Mouse (Mus musculus): ENCODE measurements around the gene Nfasc.

Nfasc gene

GRCm38 (mm10) chr1:132582998-132583604 is 158.5 kb downstream of the Nfasc start:
- DNase-seq (ENCODE audit: low spot score): no peak

GRCm38 (mm10) chr1:132581845-132582839 is 159.5 kb downstream of the Nfasc start:
- DNase-seq (ENCODE audit: low spot score): no peak

- DNase-seq (ENCODE audit: low spot score): no peak
These were observed 161.5 kb downstream of the Nfasc start for GRCm38 (mm10) chr1:132580063-132580462.

- no peak for DNase-seq (ENCODE audit: low spot score)
These were observed 164.8 kb downstream of the Nfasc start for GRCm38 (mm10) chr1:132576845-132577244.

- no peak for DNase-seq (ENCODE audit: low spot score)
These were observed 168.7 kb downstream of the Nfasc start for GRCm38 (mm10) chr1:132572851-132573250.

- DNase-seq (ENCODE audit: low spot score): no peak
These were observed 170.0 kb downstream of the Nfasc start for GRCm38 (mm10) chr1:132571613-132572012.

DNA sequence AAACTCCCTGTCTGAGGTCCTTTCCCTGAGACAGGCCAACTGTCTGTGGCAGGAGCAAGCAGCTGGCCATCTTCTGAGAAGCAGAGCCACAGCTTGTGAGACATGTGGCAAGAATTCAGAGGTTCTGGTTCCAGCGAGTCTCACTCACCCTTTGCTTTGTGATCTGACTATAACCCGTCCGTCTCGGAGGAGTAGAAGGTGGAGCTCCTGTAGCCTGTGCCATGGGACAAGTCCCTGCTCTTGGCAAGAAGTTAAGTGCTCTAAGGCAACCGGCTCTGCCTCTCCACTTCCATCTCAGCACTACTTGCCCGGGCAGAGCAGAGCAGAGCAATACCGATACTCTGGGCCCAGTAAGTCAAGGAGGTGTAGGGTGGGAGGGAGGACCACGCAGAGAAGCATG is 170.7 kb downstream of the Nfasc start:
- no peak for DNase-seq (ENCODE audit: low spot score)

GRCm38 (mm10) chr1:132570068-132570780 is 171.4 kb downstream of the Nfasc start:
- no peak for DNase-seq (ENCODE audit: low spot score)

DNA sequence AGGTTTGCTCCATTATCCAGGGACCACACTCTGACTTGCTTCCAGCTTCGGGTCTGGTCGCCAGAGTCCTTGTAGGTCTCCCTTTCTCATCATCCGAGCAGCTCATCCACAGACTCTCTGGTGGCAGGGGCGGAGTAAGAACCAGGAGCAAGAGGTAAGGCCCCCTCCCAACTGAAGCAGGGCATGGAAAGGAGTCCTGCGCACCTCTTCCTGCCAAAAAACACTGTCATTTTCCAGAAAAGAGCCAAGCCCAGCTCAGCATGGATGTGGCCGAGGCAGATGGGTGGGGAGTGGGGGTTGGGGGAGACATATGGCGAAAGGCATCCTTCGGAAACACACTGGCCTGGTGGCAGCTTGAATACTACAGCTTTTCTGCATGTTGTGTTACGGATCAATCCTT is 172.1 kb downstream of the Nfasc start:
- DNase-seq (ENCODE audit: low spot score): no peak

GRCm38 (mm10) chr1:132567336-132568125 is 174.1 kb downstream of the Nfasc start:
- DNase-seq (ENCODE audit: low spot score): no peak

DNA sequence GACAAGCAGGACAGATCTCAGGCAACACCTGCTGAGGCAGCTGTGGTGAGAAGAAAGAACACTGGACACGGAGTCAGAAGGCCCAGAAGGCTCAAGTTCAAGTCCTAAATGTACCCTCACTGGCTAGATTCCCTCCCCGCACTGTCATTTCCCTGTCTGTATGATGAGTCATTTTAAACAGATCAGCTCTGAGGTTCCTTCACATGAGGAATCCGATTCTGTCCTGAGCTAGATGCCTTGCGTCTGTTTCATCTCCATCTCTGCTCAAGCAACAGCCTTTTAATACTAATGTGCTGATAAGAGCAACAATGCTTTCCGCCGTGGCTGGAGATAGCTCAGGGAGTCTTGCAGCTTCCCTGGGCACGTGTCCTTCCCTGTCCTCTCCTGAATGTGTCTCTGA is 175.8 kb downstream of the Nfasc start:
- DNase-seq (ENCODE audit: low spot score): no peak

DNA sequence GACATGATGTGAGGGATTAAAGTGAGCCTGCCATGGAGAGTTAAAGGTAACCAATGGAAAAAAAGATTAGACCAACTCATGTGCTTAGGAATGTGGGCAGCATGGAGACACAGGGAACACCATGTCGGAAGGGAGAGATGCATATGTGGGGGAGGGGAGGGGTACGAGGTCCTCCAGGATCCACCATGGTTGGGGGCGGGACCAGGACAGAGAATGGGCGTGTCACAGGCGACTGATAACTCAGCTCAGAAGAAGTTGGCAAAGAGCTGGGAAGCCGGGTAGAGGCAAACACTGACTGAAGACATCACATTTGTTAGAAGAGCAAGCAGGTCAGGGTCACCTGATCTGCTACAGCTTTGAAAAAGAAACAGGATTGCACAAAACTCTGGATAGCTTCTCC is 176.7 kb downstream of the Nfasc start:
- DNase-seq (ENCODE audit: low spot score): no peak

- DNase-seq (ENCODE audit: low spot score): no peak
These were observed 179.2 kb downstream of the Nfasc start for GRCm38 (mm10) chr1:132562337-132562795.

DNA sequence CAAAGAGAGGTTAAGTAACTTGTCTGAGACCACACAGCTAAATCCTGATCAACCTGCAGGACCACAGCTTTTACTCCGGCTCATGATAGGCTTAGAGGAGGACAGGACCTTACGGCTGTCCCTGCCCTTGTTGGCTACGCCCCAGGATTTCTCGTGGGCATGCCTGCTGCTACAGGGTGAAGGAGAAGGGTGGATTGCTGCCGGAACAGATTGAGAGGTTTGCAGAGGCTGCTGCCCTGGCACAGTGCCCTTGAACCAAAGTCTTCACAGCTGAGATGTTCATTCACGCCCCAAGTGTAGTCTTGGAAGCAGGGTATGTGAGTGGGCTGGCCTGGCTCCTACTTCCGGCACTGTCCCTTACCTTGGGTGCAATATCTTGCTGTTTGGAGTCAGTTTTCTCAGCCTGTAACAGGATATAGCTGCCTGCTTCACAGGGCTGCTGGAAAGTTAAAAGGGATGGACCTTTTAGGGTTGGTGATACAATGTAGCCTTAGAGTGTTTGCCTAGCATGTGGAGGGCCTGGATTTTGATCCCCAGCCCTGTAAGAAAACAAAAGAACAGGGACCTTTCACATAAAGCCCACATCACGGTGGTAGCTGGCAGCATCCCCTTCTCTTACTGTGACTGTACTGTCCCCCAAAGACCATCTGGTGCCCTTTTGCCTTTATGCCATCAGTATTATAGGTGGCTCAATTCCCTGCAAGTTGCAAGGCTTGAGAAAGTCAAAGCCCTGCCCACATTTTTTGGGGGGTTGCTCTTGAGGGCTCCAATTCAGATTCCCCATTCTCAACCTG is 180.5 kb downstream of the Nfasc start:
- DNase-seq (ENCODE audit: low spot score): no peak

DNA sequence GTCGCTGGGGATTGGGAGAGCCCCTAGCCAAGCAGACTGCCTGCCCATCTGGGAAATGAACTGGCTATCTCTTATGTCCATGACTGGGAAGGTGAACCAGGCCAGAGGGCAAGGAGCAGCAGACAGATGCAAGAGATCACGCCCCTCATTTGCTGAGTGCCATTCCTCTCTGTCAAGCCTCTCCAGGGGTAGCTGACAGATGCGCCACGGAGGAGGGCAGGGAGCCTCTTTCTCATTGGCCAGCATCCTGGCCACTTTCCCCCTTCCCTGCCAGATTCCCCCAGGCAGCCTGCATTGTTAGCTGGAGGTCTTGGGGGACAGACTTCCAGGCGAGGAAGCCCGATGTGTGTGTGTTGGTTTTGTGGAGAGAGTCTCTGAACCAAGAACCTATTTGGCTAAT is 182.6 kb downstream of the Nfasc start:
- DNase-seq (ENCODE audit: low spot score): no peak

DNA sequence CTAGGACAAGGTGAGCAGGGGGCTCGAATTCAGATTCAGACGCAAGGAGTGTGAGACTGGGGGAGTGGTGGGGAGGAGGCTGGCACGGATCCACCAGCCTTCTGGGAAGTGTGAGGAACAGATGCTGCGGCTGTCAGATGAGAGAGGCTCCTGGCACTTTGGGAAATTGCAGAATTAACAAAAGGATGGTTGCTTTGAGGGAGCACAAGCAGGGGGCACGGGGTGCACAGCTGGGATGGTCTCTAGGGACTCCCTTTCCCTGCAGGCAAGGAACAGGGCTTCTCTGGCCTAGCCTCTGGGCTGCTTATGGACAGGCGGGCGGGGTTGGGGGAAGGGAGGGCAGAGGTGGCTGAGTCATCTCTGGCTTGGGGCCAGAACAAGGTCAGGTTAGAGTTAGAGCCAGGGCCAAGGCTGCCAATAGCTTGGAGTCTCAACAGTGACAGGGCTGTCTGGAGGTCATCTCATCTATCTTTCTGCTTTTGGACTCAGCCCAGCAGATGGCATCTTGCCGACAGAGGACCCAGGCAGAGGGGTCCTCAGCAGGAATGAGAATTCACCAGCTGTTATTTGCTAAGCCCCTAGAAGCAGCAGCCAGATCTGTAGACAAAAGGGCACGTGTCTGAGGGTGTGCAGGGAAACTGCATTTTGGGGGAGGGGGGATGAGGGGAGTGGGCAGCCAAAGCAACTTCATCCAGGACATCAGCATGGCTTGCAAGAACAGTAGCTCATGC is 183.5 kb downstream of the Nfasc start:
- no peak for DNase-seq (ENCODE audit: low spot score)

DNA sequence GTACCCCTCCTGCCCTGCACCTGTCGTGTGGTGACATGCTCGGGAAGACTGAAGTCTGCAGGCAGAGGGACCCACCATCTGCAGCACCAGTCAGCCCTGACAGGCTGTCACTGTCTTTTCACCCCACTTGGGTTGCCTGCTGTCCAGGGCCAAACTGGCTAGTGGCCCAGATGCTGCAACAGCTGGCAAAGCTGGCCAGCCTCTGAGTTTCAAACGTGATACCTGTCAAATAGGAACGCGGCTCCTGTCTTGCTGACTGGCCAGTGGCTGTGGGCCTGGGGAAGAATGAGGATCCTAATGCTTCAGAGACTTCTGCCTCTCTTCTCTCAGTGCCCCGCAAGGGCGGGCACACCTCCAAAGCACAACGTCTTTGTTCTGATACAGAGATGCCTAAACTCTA is 197.8 kb downstream of the Nfasc start:
- no peak for DNase-seq (ENCODE audit: low spot score)

DNA sequence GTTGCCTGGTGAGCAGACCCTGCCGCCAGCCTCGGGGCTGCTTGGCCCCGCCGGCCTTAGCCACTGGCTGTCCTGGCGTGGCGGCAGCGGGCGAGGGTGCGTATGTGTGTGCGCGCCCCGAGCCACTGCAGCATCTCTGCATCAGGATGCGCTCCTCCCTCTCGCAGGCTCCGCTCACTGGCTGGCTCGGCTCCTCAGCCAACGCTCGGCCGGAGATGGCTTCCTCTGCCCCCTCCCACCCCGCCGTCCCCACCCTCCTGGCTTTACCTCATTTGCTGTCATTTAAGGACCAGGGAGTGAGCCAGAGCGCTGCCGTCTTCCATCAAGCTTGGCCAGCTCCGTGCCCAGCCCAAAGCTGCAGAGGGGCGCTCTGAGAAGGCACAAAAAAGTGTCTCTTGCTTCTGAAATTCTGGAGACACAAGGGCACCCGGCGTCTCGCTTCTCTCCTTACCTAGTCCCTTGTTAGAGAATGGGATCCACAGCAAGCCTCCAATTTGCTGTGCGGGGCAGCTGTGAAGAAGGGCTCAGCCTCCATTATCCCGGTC is 198.8 kb downstream of the Nfasc start, which contains the start of gene Cntn2:
Gene Cntn2 (minus strand): TSS at position 495 of the 545 bp plus-strand sequence.
- peak; percentile 74 for DNase-seq (ENCODE audit: low spot score)

- DNase-seq (ENCODE audit: low spot score): no peak
These were observed 199.6 kb downstream of the Nfasc start for GRCm38 (mm10) chr1:132541824-132542599.
